Mouse (Mus musculus) liver, adult 2 months (tissue): Measurements from ENCODE around the gene March7.

Source experiments
- CTCF ChIP-seq: fragments of 200-500 bp; IDR thresholded peaks from 2 replicates; pipeline ENCODE4 v1.5.1; 2011; ENCODE audit warnings: low read depth, low read length, control low read depth
- POLR2A ChIP-seq: fragments of 200-500 bp; IDR thresholded peaks from 2 replicates; pipeline ENCODE4 v1.6.1; 2011; ENCODE audit warnings: low read length, control low read depth; ENCODE audit not compliant: insufficient read depth; ENCODE audit errors: extremely low read depth

DNA sequence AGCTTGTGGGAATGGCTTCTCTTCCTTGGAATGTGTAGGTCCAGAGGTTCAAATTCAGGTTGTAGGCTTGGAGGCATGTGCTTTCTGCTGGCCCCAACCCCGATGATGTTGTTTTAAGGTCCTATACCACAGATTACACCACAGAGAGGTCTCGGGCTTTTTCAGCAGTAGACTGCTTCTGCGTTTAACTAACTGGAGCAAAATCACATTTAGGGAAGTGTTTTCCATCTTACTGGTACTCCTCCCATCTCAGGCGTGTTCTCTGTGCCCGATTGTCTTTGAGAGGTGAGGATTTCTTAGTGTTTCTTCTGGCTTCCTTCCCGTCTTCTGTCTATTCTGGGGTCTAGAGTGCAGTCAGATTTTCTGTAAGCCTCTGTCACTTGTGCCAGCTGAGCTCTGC lies 7.9 kb downstream of the March7 start:
- TF ChIP-seq POLR2A (no peak), CTCF (no peak)
